Mouse (Mus musculus): Measurements from ENCODE around the gene Etnk1. TPM values are rescaled to one million over a fixed set of nuclear protein-coding genes. Genes with fewer than 3 reads are reported as not detected.
"Not testable (repeated sequence)": the region's sequence is repeated elsewhere in the genome, so short reads cannot be mapped to it uniquely, and the experiment has no call there.

The Etnk1 gene
- polyA plus RNA-seq, 1 experiment from 2014 or later, result 42.2 TPM

DNA sequence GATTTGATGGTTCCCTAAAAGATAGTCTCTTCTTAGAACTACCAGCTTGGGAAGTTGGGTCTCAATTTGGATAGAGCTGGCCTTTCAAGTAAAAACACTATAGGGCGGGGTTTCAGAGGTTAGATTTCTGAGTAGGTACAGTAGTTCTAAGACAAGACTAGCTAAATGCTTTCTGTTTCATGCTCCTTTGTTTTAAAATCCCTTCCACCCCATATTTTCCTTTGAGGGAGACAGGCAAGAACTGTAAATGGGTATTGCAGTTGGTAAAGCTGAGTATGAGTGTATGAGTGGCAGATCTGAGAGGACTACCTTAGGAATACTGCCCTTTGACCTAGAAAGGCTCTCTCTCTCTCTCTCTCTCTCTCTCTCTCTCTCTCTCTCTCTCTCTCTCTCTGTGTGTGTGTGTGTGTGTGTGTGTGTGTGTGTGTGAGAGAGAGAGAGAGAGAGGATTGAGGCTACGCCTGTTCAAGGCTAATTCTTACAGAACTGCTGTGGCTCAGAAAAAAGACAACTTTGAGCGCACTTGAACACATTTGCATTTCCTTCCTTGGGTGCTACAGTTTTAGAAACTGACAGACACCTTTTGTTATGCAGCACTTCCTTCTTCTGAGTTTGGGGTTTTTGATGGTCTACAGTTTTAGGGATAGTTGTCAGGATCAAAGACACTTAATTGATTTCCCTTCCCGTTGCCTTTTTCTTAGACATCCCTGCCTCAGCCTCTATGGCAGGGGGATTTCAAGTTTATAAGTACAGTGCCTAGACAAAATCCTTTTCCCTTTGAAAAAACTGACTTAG, 3.3 kb downstream of the Etnk1 start:
- CTCF ChIA-PET, result interaction anchor here (0.8 to 1.3 kb wide), 3 partner anchors 18 to 83 kb away, joined by 3 to 8 read pairs (median 3); no protein-coding TSS in a partner anchor
- DNase-seq (ENCODE audit: low read depth, low spot score) (no peak), ATAC-seq (no peak)
- no peaks in the 10 kb centered on the region for H3K27me3 ChIP-seq
- POLR2A ChIA-PET, result interaction anchor here (0.7 kb wide), 2 partner anchors 14 to 39 kb away, joined by 3 read pairs; no protein-coding TSS in a partner anchor
- in situ Hi-C loops (cut with MboI; ENCODE audit: low pct_unique_long_range_greater_than_20kb), result loop anchor here (5.0 to 25.0 kb wide), 4 partner anchors 33 to 808 kb away; partner anchors contain the start of gene Ldhb
- no peak for TF ChIP-seq CTCF (IDR thresholded peaks at IDR 0.05)

DNA sequence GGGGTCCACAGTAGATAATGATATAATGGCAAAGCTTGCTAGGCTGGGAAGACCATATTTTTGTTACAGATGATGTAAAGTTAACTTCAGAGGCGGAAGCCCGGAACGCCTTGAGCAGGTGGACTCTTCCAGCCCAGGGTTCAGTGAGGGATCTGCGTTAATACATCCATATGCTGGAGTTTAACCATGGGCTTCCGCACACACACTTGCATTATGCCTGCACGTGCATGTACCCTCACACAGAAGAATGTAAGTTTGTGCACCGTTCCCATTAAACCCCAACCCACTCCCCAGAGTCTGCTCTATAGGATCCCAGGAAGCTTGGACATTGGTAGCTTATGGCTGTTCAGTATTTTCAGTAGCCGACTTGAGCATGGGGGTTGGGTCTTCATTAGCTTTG, 4.0 kb downstream of the Etnk1 start:
- in situ Hi-C loops (cut with MboI; ENCODE audit: low pct_unique_long_range_greater_than_20kb), result loop anchor here (5.0 to 25.0 kb wide), 4 partner anchors 34 to 809 kb away; partner anchors contain the start of gene Ldhb
- ATAC-seq, result no peak
- ChIA-PET CTCF (interaction anchor here (0.6 to 1.3 kb wide), 5 partner anchors 19 to 238 kb away, joined by 3 to 4 read pairs (median 3); no protein-coding TSS in a partner anchor), POLR2A (no interaction called here)
- no peak for TF ChIP-seq CTCF (IDR thresholded peaks at IDR 0.05)
- H3K27me3 ChIP-seq, result no peaks in the 10 kb centered on the region
- DNase-seq (ENCODE audit: low read depth, low spot score), result no peak

DNA sequence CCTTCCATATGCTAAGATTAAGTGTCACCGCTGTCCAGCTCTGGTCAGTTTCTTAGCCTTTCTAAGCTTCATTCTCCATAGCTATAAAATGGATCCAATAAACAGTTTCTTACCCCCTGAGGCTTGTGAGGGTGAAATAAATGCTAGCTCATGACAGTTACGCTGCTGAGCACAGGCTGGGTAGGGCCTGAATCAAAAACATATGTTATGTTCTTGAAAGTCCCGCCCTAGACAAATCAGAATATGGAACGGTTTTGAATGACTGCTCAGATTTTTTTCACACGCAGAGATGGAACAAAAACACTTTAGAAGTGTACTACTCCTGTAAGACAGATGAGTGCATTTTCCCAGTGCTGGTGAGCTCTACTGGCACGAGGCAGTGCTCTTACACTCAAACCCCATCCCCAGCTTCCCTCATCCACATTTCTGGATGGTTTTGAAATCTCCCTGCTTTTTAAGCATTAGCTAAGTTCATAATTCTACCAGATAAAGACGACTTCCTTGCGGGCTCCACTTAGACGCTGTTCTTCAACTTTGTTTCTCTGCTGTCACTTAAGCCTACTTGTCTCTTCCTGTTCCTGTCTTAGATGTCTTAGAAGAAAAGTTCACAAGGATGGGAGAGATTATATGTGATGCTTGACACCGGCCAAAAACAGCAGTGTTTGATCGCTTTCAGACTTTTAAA, 4.9 kb downstream of the Etnk1 start:
- POLR2A ChIA-PET, result no interaction called here
- CTCF ChIA-PET, result interaction anchor here (0.7 to 1.0 kb wide), 4 partner anchors 20 to 98 kb away, joined by 3 to 4 read pairs (median 3); no protein-coding TSS in a partner anchor
- no peaks in the 10 kb centered on the region for H3K27me3 ChIP-seq
- no peak for ATAC-seq
- TF ChIP-seq CTCF (IDR thresholded peaks at IDR 0.05), result no peak
- DNase-seq (ENCODE audit: low read depth, low spot score), result no peak
- in situ Hi-C loops (cut with MboI; ENCODE audit: low pct_unique_long_range_greater_than_20kb), result loop anchor here (5.0 to 25.0 kb wide), 4 partner anchors 35 to 810 kb away; partner anchors contain the start of gene Ldhb

DNA sequence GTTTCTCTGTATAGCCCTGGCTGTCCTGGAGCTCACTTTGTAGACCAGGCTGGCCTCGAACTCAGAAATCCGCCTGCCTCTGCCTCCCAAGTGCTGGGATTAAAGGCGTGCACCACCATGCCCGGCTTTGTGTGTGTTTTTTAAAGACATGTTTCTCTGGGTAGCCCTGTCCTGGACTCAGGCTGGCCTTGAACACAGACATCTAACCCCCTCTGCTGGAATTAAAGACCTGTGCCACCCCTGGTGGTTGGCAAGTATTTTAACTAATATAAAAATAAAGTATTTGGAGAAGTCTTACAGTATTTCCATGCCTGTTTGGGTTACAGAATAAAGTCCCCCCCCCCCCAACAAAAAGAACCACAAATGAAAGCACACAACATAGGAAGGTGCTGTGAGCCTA, 5.7 kb downstream of the Etnk1 start:
- CTCF ChIA-PET; ATAC-seq; H3K27me3 ChIP-seq; DNase-seq (ENCODE audit: low read depth, low spot score); POLR2A ChIA-PET: not testable (repeated sequence)
- in situ Hi-C loops (cut with MboI; ENCODE audit: low pct_unique_long_range_greater_than_20kb), result loop anchor here (5.0 to 25.0 kb wide), 4 partner anchors 35 to 810 kb away; partner anchors contain the start of gene Ldhb

DNA sequence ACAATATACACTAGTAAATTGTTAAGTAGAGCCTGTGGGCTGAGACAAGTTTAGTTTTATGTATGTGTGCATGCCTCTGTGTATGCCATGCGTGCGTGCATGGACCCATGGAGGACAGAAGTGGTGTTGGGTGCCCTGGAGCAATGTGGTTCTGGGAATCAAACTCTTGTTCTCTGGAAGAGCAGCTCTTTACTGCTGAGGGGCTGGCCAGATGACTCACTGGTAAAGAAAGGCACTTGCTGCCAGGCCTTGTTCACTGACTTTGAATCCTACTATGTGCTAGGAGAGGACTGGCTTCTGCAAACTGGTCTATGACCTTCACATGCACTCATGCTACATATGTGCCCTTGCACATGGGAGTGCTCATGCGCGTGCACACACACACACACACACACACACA, 7.2 kb downstream of the Etnk1 start:
- DNase-seq (ENCODE audit: low read depth, low spot score) (no peak), ATAC-seq (no peak)
- POLR2A ChIA-PET, result no interaction called here
- CTCF ChIA-PET, result interaction anchor here (0.9 to 4.2 kb wide), 7 partner anchors 11 to 136 kb away, joined by 3 to 22 read pairs (median 5); no protein-coding TSS in a partner anchor
- in situ Hi-C loops (cut with MboI; ENCODE audit: low pct_unique_long_range_greater_than_20kb), result loop anchor here (5.0 to 25.0 kb wide), 4 partner anchors 37 to 812 kb away; partner anchors contain the start of gene Ldhb
- TF ChIP-seq CTCF (IDR thresholded peaks at IDR 0.05), result no peak
- H3K27me3 ChIP-seq, result no peaks in the 10 kb centered on the region

DNA sequence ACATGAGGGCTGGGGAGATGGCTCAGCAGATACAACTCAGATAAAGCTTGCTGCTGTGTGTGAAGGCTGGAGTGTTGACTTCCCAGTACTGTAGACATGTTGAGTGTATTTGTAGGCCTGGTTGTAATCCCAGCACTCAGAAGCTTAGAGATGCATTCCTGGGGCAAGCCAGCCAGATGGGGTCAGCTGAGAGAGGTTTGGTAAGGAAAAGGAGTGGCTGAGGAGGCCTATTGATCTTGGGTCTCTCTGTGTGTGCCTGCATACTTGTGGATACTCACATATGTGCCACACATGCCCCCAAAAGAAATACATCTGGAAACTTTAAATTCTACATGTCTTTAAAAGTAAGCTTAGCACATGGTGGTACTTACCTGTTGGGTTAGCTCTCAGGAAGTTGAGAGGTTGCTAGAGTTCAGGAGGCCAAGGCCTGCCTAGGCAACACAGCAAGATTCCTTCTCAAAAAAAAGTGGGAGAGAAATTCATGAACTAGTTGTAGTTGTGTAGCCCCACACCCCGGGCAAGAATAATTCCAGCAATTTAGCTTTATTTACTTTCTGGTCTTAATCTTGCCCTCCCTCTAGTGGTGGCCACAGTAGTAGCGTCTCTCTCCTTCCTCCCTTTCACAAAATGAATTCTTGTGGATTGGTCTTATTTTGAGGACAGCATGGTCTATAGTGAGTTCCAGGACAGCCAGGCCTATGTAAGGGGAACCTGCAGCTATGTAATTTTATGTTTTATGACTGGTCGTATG, 8.1 kb downstream of the Etnk1 start:
- CTCF ChIA-PET, result interaction anchor here (0.6 to 4.2 kb wide), 30 partner anchors 10 to 144 kb away, joined by 3 to 22 read pairs (median 4); partner anchors contain the start of gene C2cd5
- POLR2A ChIA-PET, result interaction anchor here (1.1 kb wide), 1 partner anchor 22 kb away, joined by 4 read pairs; no protein-coding TSS in a partner anchor
- ATAC-seq (peak; percentile 82), DNase-seq (ENCODE audit: low read depth, low spot score) (no peak)
- no peaks in the 10 kb centered on the region for H3K27me3 ChIP-seq
- TF ChIP-seq CTCF (IDR thresholded peaks at IDR 0.05), result peak; percentile 86
- in situ Hi-C loops (cut with MboI; ENCODE audit: low pct_unique_long_range_greater_than_20kb), result loop anchor here (5.0 to 25.0 kb wide), 5 partner anchors 38 to 813 kb away; partner anchors contain the start of gene Ldhb

DNA sequence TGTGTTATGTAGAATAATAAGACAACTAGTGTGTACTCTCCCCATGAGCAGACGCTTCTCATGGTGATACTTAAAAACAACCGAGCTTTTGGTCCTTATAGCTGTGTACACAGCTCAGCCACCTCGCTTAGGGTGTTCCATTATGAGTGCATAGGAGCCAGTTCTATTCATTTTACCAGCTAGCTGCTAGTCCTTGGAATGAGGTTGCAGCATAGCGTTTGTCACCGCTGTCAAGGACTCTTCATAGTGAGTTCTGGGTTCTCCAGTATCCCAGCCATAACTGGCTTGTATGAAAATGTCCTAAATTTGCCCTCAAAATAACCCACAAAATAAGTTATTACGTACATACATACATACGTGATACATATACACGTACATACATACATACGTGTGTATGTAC, 9.1 kb downstream of the Etnk1 start:
- H3K27me3 ChIP-seq, result no peaks in the 10 kb centered on the region
- ChIA-PET CTCF (interaction anchor here (0.7 to 4.2 kb wide), 17 partner anchors 9 to 134 kb away, joined by 3 to 22 read pairs (median 7); no protein-coding TSS in a partner anchor), POLR2A (no interaction called here)
- TF ChIP-seq CTCF (IDR thresholded peaks at IDR 0.05), result no peak
- in situ Hi-C loops (cut with MboI; ENCODE audit: low pct_unique_long_range_greater_than_20kb), result loop anchor here (10.0 to 25.0 kb wide), 2 partner anchors 181 to 389 kb away; no protein-coding TSS in a partner anchor
- DNase-seq (ENCODE audit: low read depth, low spot score), result no peak
- ATAC-seq, result no peak

DNA sequence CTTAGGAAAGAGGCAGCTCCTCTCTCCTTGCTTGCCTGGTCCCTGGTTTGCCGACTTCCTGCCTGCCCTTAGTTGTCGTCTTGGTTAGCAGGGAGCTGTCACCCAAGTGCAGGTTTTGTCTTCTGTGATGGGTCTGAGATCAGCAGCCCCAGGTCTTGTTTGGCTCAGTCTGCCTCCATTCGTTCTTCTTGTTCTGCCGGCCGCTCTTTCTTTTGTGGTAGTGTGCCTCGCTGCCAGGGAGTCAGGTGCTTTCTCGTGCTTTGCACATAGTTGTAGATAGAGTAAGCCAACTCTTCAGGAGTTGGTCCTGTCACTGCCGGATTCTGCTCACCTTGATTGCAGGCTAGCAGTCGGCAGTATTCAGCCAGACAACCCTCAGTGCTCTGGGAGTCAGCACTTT, 9.6 kb downstream of the Etnk1 start:
- no peak for TF ChIP-seq CTCF (IDR thresholded peaks at IDR 0.05)
- H3K27me3 ChIP-seq, result no peaks in the 10 kb centered on the region
- POLR2A ChIA-PET, result no interaction called here
- no peak for DNase-seq (ENCODE audit: low read depth, low spot score)
- CTCF ChIA-PET, result interaction anchor here (0.7 to 4.2 kb wide), 8 partner anchors 8 to 103 kb away, joined by 3 to 22 read pairs (median 6); no protein-coding TSS in a partner anchor
- in situ Hi-C loops (cut with MboI; ENCODE audit: low pct_unique_long_range_greater_than_20kb), result loop anchor here (10.0 to 25.0 kb wide), 2 partner anchors 182 to 389 kb away; no protein-coding TSS in a partner anchor
- no peak for ATAC-seq

DNA sequence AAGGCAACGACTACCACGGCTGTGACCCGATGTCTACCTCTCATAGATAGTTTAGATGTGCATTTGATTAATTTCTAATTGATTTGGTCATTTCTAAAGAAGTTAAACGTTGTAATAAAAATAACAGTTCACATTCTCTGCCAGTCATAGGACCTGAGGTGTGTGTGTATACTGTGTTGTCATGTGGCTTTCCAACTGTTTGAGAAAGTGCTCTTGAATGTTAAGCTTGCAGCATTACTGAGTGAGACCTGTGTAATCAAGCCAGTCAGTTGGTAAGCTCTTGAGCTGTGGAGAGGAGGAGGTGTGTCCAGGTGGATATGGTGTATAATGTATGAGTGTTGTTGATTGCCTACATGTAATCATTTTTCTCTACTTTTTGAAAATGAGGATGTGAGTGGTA, 12.2 kb downstream of the Etnk1 start:
- CTCF ChIA-PET, result interaction anchor here (1.0 to 1.9 kb wide), 3 partner anchors 11 to 93 kb away, joined by 3 to 4 read pairs (median 3); no protein-coding TSS in a partner anchor
- POLR2A ChIA-PET, result no interaction called here
- DNase-seq (ENCODE audit: low read depth, low spot score), result no peak
- in situ Hi-C loops (cut with MboI; ENCODE audit: low pct_unique_long_range_greater_than_20kb), result loop anchor here (10.0 to 25.0 kb wide), 2 partner anchors 184 to 392 kb away; no protein-coding TSS in a partner anchor
- ATAC-seq, result no peak
- no peaks in the 10 kb centered on the region for H3K27me3 ChIP-seq
- no peak for TF ChIP-seq CTCF (IDR thresholded peaks at IDR 0.05)
